Mouse (Mus musculus): ENCODE measurements around the gene Cobll1.

- TF ChIP-seq CHD2 (IDR thresholded peaks at IDR 0.05; ENCODE audit: low read depth, low read length) (no peak), HCFC1 (IDR thresholded peaks at IDR 0.05; ENCODE audit: borderline replicate concordance, insufficient read depth, low read length) (no peak), ZC3H11A (IDR thresholded peaks at IDR 0.05; ENCODE audit: borderline replicate concordance, low read depth, low read length) (no peak), MAFK (IDR thresholded peaks at IDR 0.05; ENCODE audit: insufficient read depth, low read depth, low read length) (no peak), ZNF384 (IDR thresholded peaks at IDR 0.05; ENCODE audit: low read depth, low read length) (no peak)
Measured at GRCm38 (mm10) chr2:65163990-65164389, 75.2 kb downstream of the Cobll1 start.

Data from ES-E14 (cell line).